Mouse (Mus musculus) skeletal muscle tissue, adult 2 months (tissue): ENCODE results near the gene Lamtor3.
"Not testable (repeated sequence)": the region's sequence is repeated elsewhere in the genome, so short reads cannot be mapped to it uniquely, and the experiment has no call there.

Source experiments
- DNase-seq: peaks from one replicate; pipeline ENCODE4 v3.0.0-alpha.2; 2012; ENCODE audit warnings: low read depth, low spot score

Lamtor3 gene

GRCm38 (mm10) chr3:137918172-137918931, at the start of gene Lamtor3:
Gene Lamtor3, plus strand, starts transcription at chr3:137918506.
- peak; percentile 87 for DNase-seq

- no peak for DNase-seq
Measured at GRCm38 (mm10) chr3:137869395-137869794, 48.9 kb upstream of the Lamtor3 start.

GRCm38 (mm10) chr3:137879313-137879712, 39.0 kb upstream of the Lamtor3 start:
- DNase-seq: no peak

- no peak for DNase-seq
Measured at GRCm38 (mm10) chr3:137880109-137880748, 38.1 kb upstream of the Lamtor3 start.

GRCm38 (mm10) chr3:137881093-137881492, 37.2 kb upstream of the Lamtor3 start:
- DNase-seq: no peak

GRCm38 (mm10) chr3:137887961-137888360, 30.3 kb upstream of the Lamtor3 start:
- no peak for DNase-seq

GRCm38 (mm10) chr3:137891089-137891488, 27.2 kb upstream of the Lamtor3 start:
- peak; percentile 7 for DNase-seq

GRCm38 (mm10) chr3:137892118-137892517, 26.2 kb upstream of the Lamtor3 start:
- no peak for DNase-seq

- no peak for DNase-seq
Measured at GRCm38 (mm10) chr3:137893789-137894188, 24.5 kb upstream of the Lamtor3 start.

- no peak for DNase-seq
Measured at GRCm38 (mm10) chr3:137895196-137895595, 23.1 kb upstream of the Lamtor3 start.

GRCm38 (mm10) chr3:137896386-137896785, 21.9 kb upstream of the Lamtor3 start:
- no peak for DNase-seq

GRCm38 (mm10) chr3:137896867-137897266, 21.4 kb upstream of the Lamtor3 start:
- DNase-seq: no peak

GRCm38 (mm10) chr3:137897685-137898084, 20.6 kb upstream of the Lamtor3 start:
- DNase-seq: no peak

GRCm38 (mm10) chr3:137900149-137900548, 18.2 kb upstream of the Lamtor3 start:
- no peak for DNase-seq

GRCm38 (mm10) chr3:137913093-137913492, 5.2 kb upstream of the Lamtor3 start:
- no peak for DNase-seq

- DNase-seq: not testable (repeated sequence)
Measured at GRCm38 (mm10) chr3:137914567-137914966, 3.7 kb upstream of the Lamtor3 start.

- no peak for DNase-seq
Measured at GRCm38 (mm10) chr3:137917694-137918171, 573 bp upstream of the Lamtor3 start.

GRCm38 (mm10) chr3:137918932-137919311, 616 bp downstream of the Lamtor3 start:
- no peak for DNase-seq

- no peak for DNase-seq
Measured at GRCm38 (mm10) chr3:137919398-137919797, 1.1 kb downstream of the Lamtor3 start.

GRCm38 (mm10) chr3:137920594-137920993, 2.3 kb downstream of the Lamtor3 start:
- DNase-seq: no peak

GRCm38 (mm10) chr3:137927010-137927409, 8.7 kb downstream of the Lamtor3 start:
- no peak for DNase-seq

- DNase-seq: no peak
Measured at GRCm38 (mm10) chr3:137929940-137930339, 11.6 kb downstream of the Lamtor3 start.

GRCm38 (mm10) chr3:137932748-137933147, 14.4 kb downstream of the Lamtor3 start:
- no peak for DNase-seq
